Mouse (Mus musculus) midbrain, embryonic 11.5 days (tissue): ENCODE data around the gene Batf. TPM values are rescaled to one million over a fixed set of nuclear protein-coding genes. Genes with fewer than 3 reads are reported as not detected.
"Not testable (repeated sequence)": the region's sequence is repeated elsewhere in the genome, so short reads cannot be mapped to it uniquely, and the experiment has no call there.

Experiments used
- ATAC-seq: fragments of 200-750 bp; cut with Nextera tagmentation; 2 replicates; pipeline ENCODE4 v1.8.0; 2017; ENCODE audit warnings: moderate TSS enrichment, moderate library complexity; ENCODE audit not compliant: low FRiP score
- DNase-seq: peaks from one replicate; pipeline ENCODE4 v3.0.0; 2015; ENCODE audit warnings: low spot score; ENCODE audit errors: missing footprints
- H3K27ac ChIP-seq: fragments of 300-500 bp; sonication (generic); 2 replicates; pipeline ENCODE4 v1.5.1; 2014; ENCODE audit warnings: low read depth, low read length
- H3K27me3 ChIP-seq: fragments of 300-500 bp; sonication (generic); 2 replicates; pipeline ENCODE4 v1.6.1; 2014; ENCODE audit warnings: mild to moderate bottlenecking, low read length, moderate library complexity, mixed read lengths; ENCODE audit not compliant: control insufficient read depth, insufficient read depth
- H3K36me3 ChIP-seq: fragments of 300-500 bp; sonication (generic); 2 replicates; pipeline ENCODE4 v1.6.1; 2014; ENCODE audit warnings: mild to moderate bottlenecking, low read length, moderate library complexity, mixed read lengths; ENCODE audit not compliant: control insufficient read depth, insufficient read depth
- H3K4me1 ChIP-seq: fragments of 300-500 bp; sonication (generic); 2 replicates; pipeline ENCODE4 v1.6.1; 2014; ENCODE audit warnings: low read length; ENCODE audit not compliant: control insufficient read depth, insufficient read depth
- H3K4me2 ChIP-seq: fragments of 300-500 bp; sonication (generic); 2 replicates; pipeline ENCODE4 v1.6.1; 2014; ENCODE audit warnings: mild to moderate bottlenecking, moderate library complexity
- H3K4me3 ChIP-seq: fragments of 300-500 bp; sonication (generic); 2 replicates; pipeline ENCODE4 v1.5.1; 2014; ENCODE audit warnings: low read depth, low read length
- H3K9ac ChIP-seq: fragments of 300-500 bp; sonication (generic); 2 replicates; pipeline ENCODE4 v1.6.1; 2014; ENCODE audit warnings: low read length
- H3K9me3 ChIP-seq: fragments of 300-500 bp; sonication (generic); 2 replicates; pipeline ENCODE4 v1.6.1; 2016; ENCODE audit warnings: low read length; ENCODE audit not compliant: control insufficient read depth
- WGBS: fragments of 180-500 bp; shearing (Covaris S2); extraction: QIAGEN DNeasy Blood & Tissue Kit; methylation state at CpG from one replicate; pipeline ENCODE4 v1.1.7; 2014; 5-methylcytosine and 5-hydroxymethylcytosine counted together
- polyA plus RNA-seq: library from polyadenylated mRNA; unstranded; fragments of >200 nt; fragmentation: Nextera tagmentation; extraction: Ambion mirVana; gene quantifications from 2 replicates; pipeline ENCODE4 v1.2.1, GENCODE M21; 2014

Gene Batf
- polyA plus RNA-seq, 1 experiment from 2014 or later = 1.7 TPM

GRCm38 (mm10) chr12:85698179-85698578 lies 11.7 kb downstream of the Batf start:
- WGBS = 26% methylated on average over 11 of the region's 37 CpGs
- not testable (repeated sequence) for H3K9ac ChIP-seq, H3K4me2 ChIP-seq, H3K4me1 ChIP-seq, H3K27me3 ChIP-seq, H3K4me3 ChIP-seq, H3K36me3 ChIP-seq, H3K9me3 ChIP-seq, DNase-seq, H3K27ac ChIP-seq
- peak; percentile 73 for ATAC-seq

- DNase-seq (no peak), ATAC-seq (no peak)
- WGBS = 81% methylated on average over 6 of the region's 6 CpGs
Measured at GRCm38 (mm10) chr12:85700191-85700841, 13.8 kb downstream of the Batf start.

GRCm38 (mm10) chr12:85700842-85701223 lies 14.4 kb downstream of the Batf start:
- H3K9ac ChIP-seq = no peak overlapping the region
- no peaks in the 10 kb centered on the region for H3K9me3 ChIP-seq
- H3K4me2 ChIP-seq = no peak overlapping the region
- H3K27ac ChIP-seq = no peak overlapping the region
- no peaks in the 10 kb centered on the region for H3K36me3 ChIP-seq
- H3K4me1 ChIP-seq = peaks cover 6% of the 10 kb centered on the region; the same call in 1 of the 2 replicates
- no peaks in the 10 kb centered on the region for H3K27me3 ChIP-seq
- H3K4me3 ChIP-seq = no peak overlapping the region
- WGBS = 90% methylated on average over 7 of the region's 7 CpGs
- ATAC-seq (no peak), DNase-seq (no peak)

More at GRCm38 (mm10) chr12:85700191-85700841, 13.8 kb downstream of the Batf start:
- Histone ChIP-seq H3K27ac (no peak overlapping the region), H3K4me2 (no peak overlapping the region), H3K36me3 (no peaks in the 10 kb centered on the region), H3K9me3 (no peaks in the 10 kb centered on the region), H3K9ac (no peak overlapping the region), H3K4me1 (peaks cover 2% of the 10 kb centered on the region; the same call in 1 of the 2 replicates), H3K4me3 (no peak overlapping the region), H3K27me3 (no peaks in the 10 kb centered on the region)

- ATAC-seq = no peak
- WGBS = 85% methylated on average over 15 of the region's 15 CpGs
Measured at GRCm38 (mm10) chr12:85702166-85703055, 15.9 kb downstream of the Batf start.

GRCm38 (mm10) chr12:85703507-85703906 lies 17.0 kb downstream of the Batf start:
- no peaks in the 10 kb centered on the region for H3K9me3 ChIP-seq
- H3K27me3 ChIP-seq = no peaks in the 10 kb centered on the region
- H3K36me3 ChIP-seq = no peaks in the 10 kb centered on the region
- ATAC-seq (no peak), DNase-seq (no peak)
- no peak overlapping the region for H3K9ac ChIP-seq
- no peak overlapping the region for H3K27ac ChIP-seq
- H3K4me2 ChIP-seq = no peak overlapping the region
- 69% methylated on average over 3 of the region's 3 CpGs for WGBS
- no peak overlapping the region for H3K4me3 ChIP-seq
- H3K4me1 ChIP-seq = peaks cover 8% of the 10 kb centered on the region; the same call in 1 of the 2 replicates

More at GRCm38 (mm10) chr12:85702166-85703055, 15.9 kb downstream of the Batf start:
- DNase-seq = no peak
- no peaks in the 10 kb centered on the region for H3K9me3 ChIP-seq
- no peak overlapping the region for H3K9ac ChIP-seq
- H3K36me3 ChIP-seq = no peaks in the 10 kb centered on the region
- no peaks in the 10 kb centered on the region for H3K27me3 ChIP-seq
- H3K4me2 ChIP-seq = no peak overlapping the region
- H3K4me1 ChIP-seq = peaks cover 8% of the 10 kb centered on the region; the same call in 1 of the 2 replicates
- H3K4me3 ChIP-seq = no peak overlapping the region
- no peak overlapping the region for H3K27ac ChIP-seq

GRCm38 (mm10) chr12:85704566-85704965 lies 18.1 kb downstream of the Batf start:
- no peak for ATAC-seq
- H3K36me3 ChIP-seq = no peaks in the 10 kb centered on the region
- no peak overlapping the region for H3K4me2 ChIP-seq
- WGBS = 70% methylated on average over 7 of the region's 7 CpGs
- no peak overlapping the region for H3K4me3 ChIP-seq
- no peak for DNase-seq
- H3K27ac ChIP-seq = no peak overlapping the region
- H3K27me3 ChIP-seq = no peaks in the 10 kb centered on the region
- peaks cover 8% of the 10 kb centered on the region; the same call in 1 of the 2 replicates for H3K4me1 ChIP-seq
- H3K9me3 ChIP-seq = no peaks in the 10 kb centered on the region
- no peak overlapping the region for H3K9ac ChIP-seq

GRCm38 (mm10) chr12:85705002-85705830 lies 18.7 kb downstream of the Batf start:
- H3K27ac ChIP-seq = no peak overlapping the region
- H3K9me3 ChIP-seq = no peaks in the 10 kb centered on the region
- ATAC-seq = 0 out of 2 replicates have a peak, but pooled peaks have one; percentile 52
- H3K4me3 ChIP-seq = peak overlapping the region; percentile 16
- no peaks in the 10 kb centered on the region for H3K27me3 ChIP-seq
- H3K4me1 ChIP-seq = peaks cover 8% of the 10 kb centered on the region; the same call in 1 of the 2 replicates
- peak; percentile 93 for DNase-seq
- H3K4me2 ChIP-seq = peak overlapping the region; percentile 49
- peak overlapping the region; percentile 54 for H3K9ac ChIP-seq
- H3K36me3 ChIP-seq = no peaks in the 10 kb centered on the region
- WGBS = 7% methylated on average over 20 of the region's 20 CpGs

GRCm38 (mm10) chr12:85705831-85706530 lies 19.5 kb downstream of the Batf start:
- DNase-seq (no peak), ATAC-seq (no peak)
- Histone ChIP-seq H3K9ac (peak overlapping the region; percentile 54), H3K36me3 (no peaks in the 10 kb centered on the region), H3K27ac (no peak overlapping the region), H3K4me1 (peaks cover 8% of the 10 kb centered on the region; the same call in 1 of the 2 replicates), H3K4me2 (peak overlapping the region; percentile 49), H3K27me3 (no peaks in the 10 kb centered on the region), H3K4me3 (peak overlapping the region; percentile 16), H3K9me3 (no peaks in the 10 kb centered on the region)
- 26% methylated on average over 17 of the region's 17 CpGs for WGBS
